In the genomic region with DNA sequence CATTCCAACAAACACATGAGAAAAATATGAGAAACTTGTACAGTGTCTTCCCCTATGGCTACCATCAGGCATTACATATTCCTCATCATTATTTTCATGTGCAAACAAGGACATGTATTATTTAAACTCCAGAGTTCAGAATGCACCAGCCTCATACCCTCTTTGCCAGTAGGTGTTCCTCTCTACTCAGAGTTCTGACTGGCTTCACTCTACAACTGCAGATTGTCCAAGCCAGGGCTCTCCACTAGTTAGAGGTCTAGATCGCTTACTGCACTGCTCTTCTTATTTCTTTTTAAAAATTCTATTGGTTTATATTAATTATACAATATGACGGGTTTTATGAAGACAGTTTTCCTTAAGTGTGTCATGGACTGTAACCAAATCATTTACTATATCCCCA, we compare ENCODE assay signal across 23 mouse cellular contexts.
"Had no signal": no experiment of that assay in that cellular context is flagged by ENCODE, and none has a peak within 500 bp of the region (broad histone marks: within the 10 kb centered on the region; RNA-seq: fewer than 3 reads in every experiment).

No protein-coding gene starts in this region.

- DNase-seq: gastrocnemius, adult 2 months; gastrocnemius, postnatal 10 days; gastrocnemius, postnatal 25 days; heart, adult 18-20 months; heart, postnatal 10 days; heart, postnatal 4 days; kidney, adult 18-20 months; kidney, postnatal 14 days; kidney, postnatal 36 days; layer of hippocampus, postnatal 36 days; left cerebral cortex, postnatal 4 days had no signal

- H3K4me2 ChIP-seq: heart, embryonic 12.5 days; hindbrain, embryonic 12.5 days; hindbrain, embryonic 15.5 days; intestine, embryonic 15.5 days; limb, embryonic 13.5 days; limb, embryonic 15.5 days; liver, embryonic 12.5 days had no signal

- H3K4me3 ChIP-seq: gastrocnemius, adult 2 months; heart, embryonic 10.5 days; heart, embryonic 12.5 days; hindbrain, embryonic 10.5 days; hindbrain, embryonic 12.5 days; hindbrain, embryonic 15.5 days; intestine, embryonic 15.5 days; limb, embryonic 13.5 days; limb, embryonic 15.5 days; liver, embryonic 12.5 days had no signal

- H3K9me3 ChIP-seq: heart, embryonic 10.5 days; heart, embryonic 12.5 days; hindbrain, embryonic 10.5 days; hindbrain, embryonic 12.5 days; hindbrain, embryonic 15.5 days; intestine, embryonic 15.5 days; limb, embryonic 13.5 days; limb, embryonic 15.5 days; liver, embryonic 12.5 days had no signal

- H3K4me1 ChIP-seq: heart, embryonic 10.5 days; hindbrain, embryonic 15.5 days; intestine, embryonic 15.5 days; limb, embryonic 15.5 days; liver, embryonic 12.5 days had no signal

- H3K9ac ChIP-seq: heart, embryonic 12.5 days; hindbrain, embryonic 12.5 days; hindbrain, embryonic 15.5 days; intestine, embryonic 15.5 days; limb, embryonic 13.5 days; limb, embryonic 15.5 days; liver, embryonic 12.5 days; liver, embryonic 14.5 days had no signal

- H3K36me3 ChIP-seq: heart, embryonic 10.5 days; heart, embryonic 12.5 days; hindbrain, embryonic 10.5 days; hindbrain, embryonic 12.5 days; hindbrain, embryonic 15.5 days; intestine, embryonic 15.5 days; limb, embryonic 13.5 days; limb, embryonic 15.5 days; liver, embryonic 12.5 days had no signal

- ATAC-seq: inflammation-experienced regulatory T-cells, adult 6 months; intestine, embryonic 15.5 days; intestine, postnatal 0 days; liver, embryonic 12.5 days had no signal

- H3K27me3 ChIP-seq: heart, embryonic 12.5 days; hindbrain, embryonic 12.5 days; hindbrain, embryonic 15.5 days; intestine, embryonic 15.5 days; limb, embryonic 13.5 days; limb, embryonic 15.5 days; liver, embryonic 12.5 days had no signal

- H3K27ac ChIP-seq: gastrocnemius, adult 2 months; heart, embryonic 10.5 days; hindbrain, embryonic 10.5 days; hindbrain, embryonic 12.5 days; hindbrain, embryonic 15.5 days; intestine, embryonic 15.5 days; limb, embryonic 13.5 days; limb, embryonic 15.5 days; liver, embryonic 12.5 days; liver, embryonic 14.5 days had no signal
